Mouse (Mus musculus): Measurements from ENCODE around the gene Ints7.

GRCm38 (mm10) chr1:191618067-191618766 lies 42.8 kb downstream of the Ints7 start:
- TF ChIP-seq EP300 (IDR thresholded peaks at IDR 0.05; ENCODE audit: low read depth) (no peak), CTCF (IDR thresholded peaks at IDR 0.05; ENCODE audit: low read depth) (no peak)
